Mouse (Mus musculus) intestine, embryonic 15.5 days (tissue): Measurements from ENCODE around the gene Scel. TPM values are rescaled to one million over a fixed set of nuclear protein-coding genes. Genes with fewer than 3 reads are reported as not detected.
A peak's percentile ranks its signal among the peaks of the same experiment; 100 is the strongest.

Source experiments
- ATAC-seq: fragments of 200-750 bp; cut with Nextera tagmentation; 2 replicates; pipeline ENCODE4 v1.8.0; 2017; ENCODE audit warnings: moderate TSS enrichment, moderate library complexity
- H3K27ac ChIP-seq: fragments of 300-500 bp; sonication (generic); 2 replicates; pipeline ENCODE4 v1.5.1; 2015; ENCODE audit warnings: mild to moderate bottlenecking, inconsistent platforms
- H3K27me3 ChIP-seq: fragments of 300-500 bp; sonication (generic); replicated peaks from 2 replicates; pipeline ENCODE4 v1.6.1; 2015; ENCODE audit warnings: inconsistent platforms
- H3K36me3 ChIP-seq: fragments of 300-500 bp; sonication (generic); 2 replicates; pipeline ENCODE4 v1.6.1; 2015; ENCODE audit warnings: inconsistent platforms
- H3K4me1 ChIP-seq: fragments of 300-500 bp; sonication (generic); replicated peaks from 2 replicates; pipeline ENCODE4 v1.6.1; 2015; ENCODE audit warnings: inconsistent platforms
- H3K4me2 ChIP-seq: fragments of 300-500 bp; sonication (generic); replicated peaks from 2 replicates; pipeline ENCODE4 v1.6.1; 2015; ENCODE audit warnings: mild to moderate bottlenecking, inconsistent platforms
- H3K4me3 ChIP-seq: fragments of 300-500 bp; sonication (generic); replicated peaks from 2 replicates; pipeline ENCODE4 v1.5.1; 2015; ENCODE audit warnings: inconsistent platforms
- H3K9ac ChIP-seq: fragments of 300-500 bp; sonication (generic); 2 replicates; pipeline ENCODE4 v1.6.1; 2015; ENCODE audit warnings: inconsistent platforms
- H3K9me3 ChIP-seq: fragments of 300-500 bp; sonication (generic); 2 replicates; pipeline ENCODE4 v1.6.1; 2016; ENCODE audit warnings: inconsistent platforms
- WGBS: fragments of 180-500 bp; shearing (Covaris S2); methylation state at CpG from one replicate; pipeline ENCODE4 v1.1.7; 2015; 5-methylcytosine and 5-hydroxymethylcytosine counted together
- polyA plus RNA-seq: library from polyadenylated mRNA; unstranded; fragments of >200 nt; fragmentation: Nextera tagmentation; extraction: Ambion mirVana; gene quantifications from 2 replicates; pipeline ENCODE4 v1.2.1, GENCODE M21; 2015

Scel gene
- polyA plus RNA-seq, 1 experiment from 2014 or later, result 0.75 TPM

DNA sequence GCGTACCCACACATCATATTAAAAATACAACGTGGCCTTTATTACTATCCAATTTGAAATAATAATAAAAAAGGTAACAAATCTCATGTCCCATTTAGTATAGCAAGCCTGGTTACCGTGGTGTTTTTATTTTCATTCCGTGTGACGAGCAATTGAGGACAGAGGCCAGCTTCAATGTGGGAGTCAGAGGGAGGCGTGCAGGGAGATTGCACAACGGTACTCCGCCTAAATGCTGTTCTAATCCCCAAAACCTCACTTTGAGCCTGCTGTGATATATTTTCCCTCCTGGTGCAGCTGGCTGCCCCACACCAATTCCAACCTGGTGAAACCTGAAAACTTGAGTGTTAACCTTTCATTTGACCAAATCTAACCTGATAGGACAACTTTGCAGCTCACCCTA is 27.5 kb upstream of the Scel start:
- Histone ChIP-seq H3K4me3 (no peak overlapping the region), H3K36me3 (no peaks in the 10 kb centered on the region), H3K4me1 (no peaks in the 10 kb centered on the region), H3K4me2 (no peak overlapping the region), H3K27me3 (no peaks in the 10 kb centered on the region), H3K9ac (no peak overlapping the region), H3K27ac (no peak overlapping the region), H3K9me3 (no peaks in the 10 kb centered on the region)
- 87% methylated on average over 8 of the region's 8 CpGs for WGBS
- no peak for ATAC-seq

DNA sequence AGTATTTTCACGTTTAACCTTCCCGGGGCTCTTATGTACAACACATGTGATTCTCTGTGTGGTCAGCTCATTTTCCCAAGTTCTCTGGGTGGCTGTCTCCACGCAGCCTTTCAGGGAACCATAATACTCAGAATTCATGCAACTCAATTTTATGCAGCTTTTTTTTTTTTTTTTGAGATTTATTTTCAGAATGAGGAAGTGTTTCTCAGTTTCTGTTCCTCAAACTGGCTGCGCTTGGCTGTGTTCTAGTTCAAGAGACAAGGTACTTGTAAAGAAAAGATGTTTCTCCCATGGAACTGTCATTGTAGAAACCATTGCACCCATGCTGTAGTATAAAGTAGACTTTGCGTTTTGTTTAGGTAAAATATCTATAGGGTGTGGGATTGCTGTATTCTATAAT is 26.2 kb upstream of the Scel start:
- H3K9me3 ChIP-seq, result no peaks in the 10 kb centered on the region
- no peak overlapping the region for H3K9ac ChIP-seq
- 87% methylated on average over 5 of the region's 5 CpGs for WGBS
- no peaks in the 10 kb centered on the region for H3K36me3 ChIP-seq
- no peaks in the 10 kb centered on the region for H3K4me1 ChIP-seq
- no peaks in the 10 kb centered on the region for H3K27me3 ChIP-seq
- no peak overlapping the region for H3K4me2 ChIP-seq
- no peak overlapping the region for H3K4me3 ChIP-seq
- ATAC-seq, result no peak
- no peak overlapping the region for H3K27ac ChIP-seq

DNA sequence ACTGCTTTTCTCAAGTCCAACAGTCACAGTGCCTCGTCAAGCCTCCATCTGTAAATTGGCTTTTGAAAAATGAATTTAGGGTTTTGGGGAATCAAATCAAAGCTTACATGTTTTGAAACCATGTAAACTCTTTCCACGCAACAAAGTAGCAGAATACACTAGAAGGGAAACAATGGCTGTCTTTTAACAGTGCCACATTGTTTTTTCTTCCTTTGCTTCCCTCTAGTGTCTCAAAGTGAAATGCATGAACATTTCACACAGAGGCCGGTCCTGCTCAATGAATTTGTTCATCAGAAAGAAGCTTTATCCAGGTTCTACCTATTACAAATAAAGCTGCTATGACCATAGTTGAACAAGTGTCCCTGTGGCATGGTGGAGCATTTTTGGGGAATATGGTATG is 24.5 kb upstream of the Scel start:
- H3K9ac ChIP-seq, result no peak overlapping the region
- H3K4me1 ChIP-seq, result no peaks in the 10 kb centered on the region
- H3K4me3 ChIP-seq, result no peak overlapping the region
- H3K36me3 ChIP-seq, result no peaks in the 10 kb centered on the region
- H3K27ac ChIP-seq, result no peak overlapping the region
- ATAC-seq, result no peak
- WGBS, result 64% methylated on average over 3 of the region's 3 CpGs
- H3K4me2 ChIP-seq, result no peak overlapping the region
- H3K9me3 ChIP-seq, result no peaks in the 10 kb centered on the region
- no peaks in the 10 kb centered on the region for H3K27me3 ChIP-seq

DNA sequence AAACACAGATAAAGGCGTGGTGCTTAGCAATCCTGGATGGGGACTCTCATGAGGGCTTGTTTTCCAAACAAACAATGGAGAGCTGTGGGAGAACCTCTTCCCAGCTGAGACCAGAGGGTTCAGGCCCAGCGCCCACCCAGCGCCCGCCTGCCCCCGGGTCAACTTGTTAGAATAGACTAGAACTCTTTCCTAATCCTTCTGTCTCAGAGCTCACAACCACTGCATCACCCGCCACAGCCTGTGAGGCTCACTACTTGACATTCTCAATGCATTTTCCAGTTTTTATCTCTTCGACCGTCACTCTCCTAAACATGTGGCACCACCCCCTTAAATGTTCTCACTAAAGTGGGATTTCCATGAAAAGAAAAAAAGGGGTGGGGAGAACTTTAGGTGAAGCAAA is 14.9 kb upstream of the Scel start:
- no peak for ATAC-seq
- Histone ChIP-seq H3K9ac (no peak overlapping the region), H3K36me3 (no peaks in the 10 kb centered on the region), H3K27ac (no peak overlapping the region), H3K4me2 (no peak overlapping the region), H3K9me3 (no peaks in the 10 kb centered on the region), H3K4me1 (no peaks in the 10 kb centered on the region), H3K27me3 (no peaks in the 10 kb centered on the region), H3K4me3 (no peak overlapping the region)
- 79% methylated on average over 8 of the region's 8 CpGs for WGBS

DNA sequence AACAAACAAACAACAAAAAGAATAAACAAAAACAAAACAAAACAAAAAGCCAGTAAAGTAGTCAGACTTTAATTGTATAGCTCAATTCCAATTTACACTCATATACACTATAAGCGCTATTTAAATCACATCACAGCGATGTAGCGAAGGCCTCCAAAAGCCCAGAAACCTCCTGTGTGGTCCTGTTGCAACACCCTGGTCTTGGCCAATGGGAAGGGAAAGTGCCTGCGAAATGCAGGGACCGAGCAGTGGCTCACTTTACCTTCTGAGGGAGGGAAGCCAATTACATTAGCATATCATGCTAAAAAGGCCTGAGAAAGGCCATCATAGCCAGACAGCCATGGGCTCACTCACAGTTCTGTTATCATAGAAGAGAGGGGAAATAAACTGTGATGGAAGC is 14.5 kb upstream of the Scel start:
- 83% methylated on average over 5 of the region's 5 CpGs for WGBS
- no peak for ATAC-seq
- Histone ChIP-seq H3K4me2 (no peak overlapping the region), H3K36me3 (no peaks in the 10 kb centered on the region), H3K4me3 (no peak overlapping the region), H3K27ac (no peak overlapping the region), H3K27me3 (no peaks in the 10 kb centered on the region), H3K9me3 (no peaks in the 10 kb centered on the region), H3K9ac (no peak overlapping the region), H3K4me1 (no peaks in the 10 kb centered on the region)

DNA sequence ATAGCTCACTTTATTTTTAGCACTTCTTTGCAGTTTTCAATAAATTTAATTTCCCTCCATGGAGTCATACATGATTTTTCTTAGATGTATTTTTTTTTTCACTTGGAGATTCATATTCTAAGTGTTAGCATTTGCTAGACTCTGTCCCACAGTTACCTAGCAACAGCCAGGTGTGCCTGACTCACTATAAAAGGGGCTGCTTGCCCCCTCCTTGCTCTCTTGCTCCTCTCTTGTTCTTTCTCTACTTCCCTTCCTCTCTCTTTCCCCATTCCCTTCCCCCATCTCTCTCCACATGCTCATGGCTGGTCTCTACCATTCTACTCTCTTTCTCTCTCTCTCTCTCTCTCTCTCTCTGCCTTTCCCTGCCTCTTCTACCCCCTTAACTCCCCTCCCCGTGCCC is 14.1 kb upstream of the Scel start:
- no peak overlapping the region for H3K27ac ChIP-seq

DNA sequence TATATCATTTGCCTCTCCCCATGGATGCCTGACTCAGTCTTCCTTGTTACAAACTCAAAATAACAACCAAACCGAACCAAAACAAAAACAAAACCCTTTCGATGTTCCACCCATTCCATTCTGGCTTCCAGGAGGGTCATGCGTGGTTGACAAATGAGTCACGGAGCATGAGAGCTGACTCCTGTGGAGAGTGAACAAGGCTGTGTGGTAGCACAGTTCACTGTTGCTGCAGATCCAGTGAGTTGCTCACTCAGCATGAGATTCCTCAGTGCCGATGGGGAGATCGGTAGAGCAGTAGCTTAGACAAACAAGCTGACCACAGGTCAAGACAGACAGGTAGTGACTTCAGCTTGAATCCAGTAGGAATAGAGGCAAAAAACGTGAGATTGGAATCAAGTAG is 12.8 kb upstream of the Scel start:
- no peak for ATAC-seq
- Histone ChIP-seq H3K9ac (no peak overlapping the region), H3K9me3 (no peaks in the 10 kb centered on the region), H3K27me3 (no peaks in the 10 kb centered on the region), H3K4me3 (no peak overlapping the region), H3K36me3 (no peaks in the 10 kb centered on the region), H3K4me2 (no peak overlapping the region), H3K4me1 (no peaks in the 10 kb centered on the region), H3K27ac (no peak overlapping the region)
- 60% methylated on average over 7 of the region's 7 CpGs for WGBS

More for the DNA sequence above, 14.1 kb upstream of the Scel start:
- no peak for ATAC-seq
- Histone ChIP-seq H3K27me3 (no peaks in the 10 kb centered on the region), H3K4me2 (no peak overlapping the region), H3K9me3 (no peaks in the 10 kb centered on the region), H3K4me3 (no peak overlapping the region), H3K4me1 (no peaks in the 10 kb centered on the region), H3K36me3 (no peaks in the 10 kb centered on the region), H3K9ac (no peak overlapping the region)
- 30% methylated on average over 1 of the region's 1 CpGs for WGBS

DNA sequence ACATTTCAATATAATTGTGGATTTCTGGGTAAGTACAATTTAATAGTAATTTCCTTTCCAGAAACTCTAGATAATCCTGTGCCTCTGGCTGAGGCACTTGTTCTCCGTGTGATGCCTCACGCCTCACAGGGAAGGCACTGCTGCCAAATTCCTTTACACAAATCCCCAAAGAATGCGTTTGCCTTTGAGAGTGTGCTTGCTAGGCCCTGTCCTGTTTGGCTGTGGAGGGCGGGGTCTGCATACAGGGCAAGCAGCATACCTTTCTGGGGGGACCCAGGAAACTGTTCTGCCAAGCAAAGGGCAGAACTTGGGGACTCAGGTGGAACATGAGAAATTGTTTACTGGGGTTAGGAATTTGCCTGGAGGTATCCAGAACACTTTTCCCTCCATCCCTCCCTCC is 12.2 kb upstream of the Scel start:
- no peaks in the 10 kb centered on the region for H3K4me1 ChIP-seq
- no peak overlapping the region for H3K27ac ChIP-seq
- H3K9ac ChIP-seq, result no peak overlapping the region
- ATAC-seq, result no peak
- no peaks in the 10 kb centered on the region for H3K27me3 ChIP-seq
- no peak overlapping the region for H3K4me2 ChIP-seq
- WGBS, result 33% methylated on average over 4 of the region's 4 CpGs
- H3K9me3 ChIP-seq, result no peaks in the 10 kb centered on the region
- H3K36me3 ChIP-seq, result no peaks in the 10 kb centered on the region
- no peak overlapping the region for H3K4me3 ChIP-seq

DNA sequence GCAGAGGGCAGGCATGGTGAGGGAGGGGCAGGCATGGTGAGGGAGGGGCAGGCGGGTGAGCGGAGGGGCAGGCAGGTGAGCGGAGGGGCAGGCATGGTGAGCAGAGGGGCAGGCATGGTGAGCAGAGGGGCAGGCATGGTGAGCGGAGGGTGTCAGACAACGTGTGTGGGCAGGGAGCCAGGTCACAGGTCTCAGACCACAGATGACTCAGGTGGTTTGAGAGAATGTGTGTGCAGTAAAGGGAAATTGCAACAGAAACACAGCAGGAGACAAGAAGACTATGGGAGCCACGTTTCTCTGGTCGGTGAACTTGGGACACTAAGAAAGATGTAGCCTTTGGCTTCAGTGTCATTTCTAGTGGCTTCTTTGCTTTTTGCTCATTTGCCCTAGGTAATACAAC is 8.6 kb upstream of the Scel start:
- 72% methylated on average over 7 of the region's 7 CpGs for WGBS
- no peak overlapping the region for H3K27ac ChIP-seq
- H3K4me3 ChIP-seq, result no peak overlapping the region
- H3K9me3 ChIP-seq, result no peaks in the 10 kb centered on the region
- no peak for ATAC-seq
- H3K9ac ChIP-seq, result no peak overlapping the region
- H3K4me2 ChIP-seq, result no peak overlapping the region
- no peaks in the 10 kb centered on the region for H3K4me1 ChIP-seq
- H3K36me3 ChIP-seq, result no peaks in the 10 kb centered on the region
- H3K27me3 ChIP-seq, result no peaks in the 10 kb centered on the region

DNA sequence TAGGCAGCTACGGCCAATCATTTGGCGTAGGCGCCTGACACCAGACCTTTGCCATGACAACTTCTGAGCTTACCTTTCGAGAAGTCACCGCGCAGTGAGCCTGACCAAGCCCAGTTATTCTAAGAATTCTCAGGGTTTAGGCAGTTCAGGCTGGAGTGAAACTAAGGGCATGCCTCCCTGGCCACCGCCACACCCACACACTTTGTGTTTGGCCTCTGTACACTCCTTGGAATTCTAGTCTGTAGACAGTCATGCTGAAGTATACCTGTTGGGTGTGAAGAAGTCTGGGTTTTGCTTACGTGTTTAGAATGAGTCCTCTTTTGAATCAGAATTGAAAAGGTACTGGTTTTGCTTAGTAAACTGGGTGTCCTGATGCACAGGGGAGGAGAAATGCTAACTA is 3.6 kb upstream of the Scel start:
- WGBS, result 94% methylated on average over 8 of the region's 8 CpGs
- Histone ChIP-seq H3K36me3 (no peaks in the 10 kb centered on the region), H3K4me1 (no peaks in the 10 kb centered on the region), H3K4me3 (no peak overlapping the region), H3K9me3 (no peaks in the 10 kb centered on the region), H3K4me2 (no peak overlapping the region), H3K27ac (no peak overlapping the region), H3K27me3 (no peaks in the 10 kb centered on the region), H3K9ac (no peak overlapping the region)
- no peak for ATAC-seq

DNA sequence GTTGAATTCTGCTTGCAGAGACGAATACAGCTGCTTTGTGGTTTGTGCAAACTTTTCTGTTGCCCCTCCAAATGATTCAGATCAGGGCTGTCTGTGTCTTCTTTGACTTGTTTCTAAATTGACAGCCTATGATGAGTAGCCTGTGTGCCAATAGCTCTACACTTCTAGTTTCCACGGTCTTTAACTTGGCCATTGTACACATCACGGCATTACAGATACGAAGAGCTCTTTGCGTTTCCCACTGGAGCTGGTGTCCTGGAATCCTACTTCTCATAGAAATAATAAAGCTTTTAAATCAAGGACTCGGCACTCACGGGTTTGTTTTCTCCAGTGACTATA is 300 bp downstream of the Scel start:
- peak; percentile 70 for ATAC-seq
- peak overlapping the region; percentile 48 for H3K4me2 ChIP-seq
- H3K27ac ChIP-seq, result no peak overlapping the region
- 56% methylated on average over 7 of the region's 7 CpGs for WGBS
- no peaks in the 10 kb centered on the region for H3K27me3 ChIP-seq
- no peaks in the 10 kb centered on the region for H3K9me3 ChIP-seq
- H3K9ac ChIP-seq, result no peak overlapping the region
- 0 out of 2 replicates have a peak overlapping the region, but pooled peaks have one; percentile 4 for H3K4me3 ChIP-seq
- H3K4me1 ChIP-seq, result no peaks in the 10 kb centered on the region
- H3K36me3 ChIP-seq, result no peaks in the 10 kb centered on the region

DNA sequence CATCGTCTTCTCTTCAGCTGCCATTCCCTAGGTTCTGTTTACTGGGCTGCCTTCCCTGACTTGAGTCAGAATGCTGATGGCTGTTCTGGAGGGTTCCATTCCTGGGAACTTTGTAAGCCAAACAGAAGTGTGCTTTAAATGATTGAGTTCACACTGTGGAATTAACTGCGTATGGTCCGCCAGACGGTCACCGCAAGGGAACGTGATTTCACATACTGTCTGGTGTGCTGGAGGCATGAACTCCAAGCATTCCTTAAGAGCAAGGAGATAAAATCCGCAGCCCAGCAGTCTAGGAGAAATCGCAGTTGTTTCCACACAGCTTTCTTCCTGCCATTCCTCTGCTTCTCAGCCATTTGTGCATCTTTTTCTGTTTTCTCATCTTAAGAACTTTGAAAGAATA is 2.3 kb downstream of the Scel start:
- Histone ChIP-seq H3K9ac (no peak overlapping the region), H3K4me3 (no peak overlapping the region), H3K4me2 (no peak overlapping the region), H3K9me3 (no peaks in the 10 kb centered on the region), H3K27me3 (no peaks in the 10 kb centered on the region), H3K27ac (no peak overlapping the region), H3K4me1 (no peaks in the 10 kb centered on the region), H3K36me3 (no peaks in the 10 kb centered on the region)
- WGBS, result 70% methylated on average over 8 of the region's 8 CpGs
- ATAC-seq, result no peak

DNA sequence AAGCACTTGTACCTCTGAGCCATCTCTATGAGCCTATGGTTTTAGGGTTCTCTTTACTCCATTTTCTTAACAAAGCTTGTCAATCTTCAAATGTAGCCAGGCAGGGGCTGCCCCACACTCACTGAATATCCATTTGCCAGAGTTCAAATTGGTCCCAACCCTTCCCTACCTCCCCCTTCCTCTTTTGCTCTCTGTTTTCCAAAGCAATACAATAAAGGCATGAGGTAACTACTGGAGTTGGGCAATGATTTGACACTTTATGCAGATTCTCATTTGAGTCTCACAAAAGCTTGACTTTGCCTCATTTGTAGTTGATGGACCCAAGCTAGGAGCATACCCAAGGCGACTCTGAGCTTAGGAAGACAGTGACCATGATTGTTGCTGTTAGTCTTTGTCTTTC is 13.1 kb downstream of the Scel start:
- Histone ChIP-seq H3K9me3 (no peaks in the 10 kb centered on the region), H3K27ac (no peak overlapping the region), H3K4me3 (no peak overlapping the region), H3K9ac (no peak overlapping the region), H3K36me3 (no peaks in the 10 kb centered on the region), H3K27me3 (no peaks in the 10 kb centered on the region), H3K4me1 (no peaks in the 10 kb centered on the region), H3K4me2 (no peak overlapping the region)
- no peak for ATAC-seq
- WGBS, result 92% methylated on average over 1 of the region's 1 CpGs
